Mouse (Mus musculus): Measurements from ENCODE around the gene Slc39a11. TPM values are rescaled to one million over a fixed set of nuclear protein-coding genes. Genes with fewer than 3 reads are reported as not detected.

The Slc39a11 gene
- total and polyA plus RNA-seq, 3 experiments = 43.2 to 54.4 (median 51.0) TPM

DNA sequence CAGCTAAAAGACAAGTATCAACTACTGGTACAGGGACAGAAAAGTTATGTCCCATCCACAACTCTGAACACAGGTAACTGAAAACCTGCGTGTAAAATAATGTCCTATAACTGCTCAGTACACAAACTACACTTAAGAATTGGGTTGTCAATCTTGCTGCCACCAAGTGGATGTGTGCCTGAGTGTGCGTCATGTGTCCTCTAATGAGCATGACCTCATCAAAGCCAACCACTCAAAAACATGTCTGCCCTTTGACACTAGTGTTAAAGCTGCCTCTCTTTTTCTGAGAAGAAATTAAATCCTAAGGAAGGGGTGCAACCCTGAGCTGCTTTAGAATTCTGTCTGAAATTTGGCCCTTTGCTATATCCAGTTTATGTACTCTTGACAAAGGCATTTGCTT is 14.4 kb upstream of the Slc39a11 start:
- H3K4me2 ChIP-seq (ENCODE audit: insufficient read depth, low read depth, poor library complexity, severe bottlenecking) = no peak overlapping the region
- peaks cover 16% of the 10 kb centered on the region for H3K79me2 ChIP-seq (replicated peaks; ENCODE audit: control insufficient read depth, extremely low read depth, insufficient read depth, poor library complexity, severe bottlenecking)
- H3K9ac ChIP-seq (ENCODE audit: insufficient read depth, low read depth) = no peak overlapping the region
- in situ Hi-C loops (cut with MboI; ENCODE audit: low pct_ligation_motif_present, low pct_unique_long_range_greater_than_20kb, low sequenced_read_pairs) (no loop called here), dilution Hi-C loops (cut with MboI; ENCODE audit: extremely low pct_ligation_motif_present, extremely low pct_unique_long_range_greater_than_20kb, low sequenced_read_pairs) (no loop called here)
- H3K4me1 ChIP-seq (ENCODE audit: control insufficient read depth in 1 of 2, insufficient read depth in 2 of 2) = peaks cover 0 to 28% of the 10 kb centered on the region in 2 experiments; a peak in 2 of 4 replicates
- TF ChIP-seq E2F4 (IDR thresholded peaks at IDR 0.05; ENCODE audit: insufficient replicate concordance, low read depth, low read length) = no peak
- H3K27me3 ChIP-seq (replicated peaks) = no peaks in the 10 kb centered on the region
- DNase-seq (ENCODE audit: extremely low read depth) = no peak
- no peak overlapping the region for H3K4me3 ChIP-seq (replicated peaks in 1 of 3; ENCODE audit: low read depth in 2 of 3, low read length in 2 of 3, poor library complexity in 1 of 3)
- H3K9me3 ChIP-seq (replicated peaks; ENCODE audit: low read length) = no peaks in the 10 kb centered on the region
- no peak overlapping the region for H3K27ac ChIP-seq (ENCODE audit: insufficient read depth, low read depth)
- H3K36me3 ChIP-seq (replicated peaks in 1 of 2; ENCODE audit: control insufficient read depth in 1 of 2, insufficient read depth in 1 of 2, low read length in 1 of 2) = peaks cover 66 to 86% of the 10 kb centered on the region in 2 experiments

DNA sequence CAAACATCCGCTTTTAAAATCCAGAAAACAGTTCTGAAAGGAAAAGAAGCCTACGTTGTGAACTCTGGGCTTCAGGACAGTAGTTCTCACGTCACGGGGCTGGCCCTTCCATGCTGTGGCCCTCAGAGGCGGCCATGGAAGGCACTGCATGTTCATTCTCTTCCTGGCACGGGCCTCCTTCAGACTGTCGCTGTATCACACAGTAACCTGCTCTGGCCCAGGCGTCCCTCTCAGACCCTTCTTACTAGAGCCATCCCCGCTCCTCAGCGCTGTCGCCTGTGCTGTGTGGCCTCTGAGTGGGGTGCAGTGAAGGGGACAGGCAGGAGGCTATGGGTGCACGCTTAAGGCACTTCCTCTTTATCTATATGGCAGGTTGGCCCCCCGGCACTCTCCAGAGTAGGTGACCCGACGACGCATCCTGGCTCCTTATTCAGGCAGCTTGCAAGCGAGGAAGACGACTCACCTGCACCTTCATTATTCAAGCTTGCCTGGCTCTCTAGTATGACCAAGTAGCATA is 12.0 kb upstream of the Slc39a11 start:
- Histone ChIP-seq H3K27ac (ENCODE audit: insufficient read depth, low read depth) (no peak overlapping the region), H3K27me3 (replicated peaks) (no peaks in the 10 kb centered on the region), H3K36me3 (replicated peaks in 1 of 2; ENCODE audit: control insufficient read depth in 1 of 2, insufficient read depth in 1 of 2, low read length in 1 of 2) (peaks cover 68 to 85% of the 10 kb centered on the region in 2 experiments), H3K4me1 (ENCODE audit: control insufficient read depth in 1 of 2, insufficient read depth in 2 of 2) (peaks cover 0 to 32% of the 10 kb centered on the region in 2 experiments; a peak in 2 of 4 replicates), H3K9me3 (replicated peaks; ENCODE audit: low read length) (no peaks in the 10 kb centered on the region), H3K4me2 (ENCODE audit: insufficient read depth, low read depth, poor library complexity, severe bottlenecking) (no peak overlapping the region), H3K79me2 (replicated peaks; ENCODE audit: control insufficient read depth, extremely low read depth, insufficient read depth, poor library complexity, severe bottlenecking) (0 out of 2 replicates have a peak, but pooled peaks cover 10% of the 10 kb centered on the region), H3K4me3 (replicated peaks in 1 of 3; ENCODE audit: low read depth in 2 of 3, low read length in 2 of 3, poor library complexity in 1 of 3) (no peak overlapping the region), H3K9ac (ENCODE audit: insufficient read depth, low read depth) (no peak overlapping the region)
- dilution Hi-C loops (cut with MboI; ENCODE audit: extremely low pct_ligation_motif_present, extremely low pct_unique_long_range_greater_than_20kb, low sequenced_read_pairs) (no loop called here), in situ Hi-C loops (cut with MboI; ENCODE audit: low pct_ligation_motif_present, low pct_unique_long_range_greater_than_20kb, low sequenced_read_pairs) (no loop called here)
- no peak for DNase-seq (ENCODE audit: extremely low read depth)
- no peak for TF ChIP-seq MEF2A (IDR thresholded peaks at IDR 0.05; ENCODE audit: borderline replicate concordance, low read depth, low read length)
- TF ChIP-seq TBP (conservative IDR thresholded peaks at IDR 0.05; ENCODE audit: low read depth, low read length) = no peak
- TF ChIP-seq NELFE (IDR thresholded peaks at IDR 0.05; ENCODE audit: low read depth, low read length) = no peak
- no peak for TF ChIP-seq USF1 (IDR thresholded peaks at IDR 0.05; ENCODE audit: low read depth, low read length)
- TF ChIP-seq POLR2A (IDR thresholded peaks at IDR 0.05; ENCODE audit: low read depth, low read length) = no peak; the same call in 1 of the 2 replicates
- TF ChIP-seq CHD1 (IDR thresholded peaks at IDR 0.05; ENCODE audit: low read depth, low read length) = no peak
- TF ChIP-seq ZMIZ1 (IDR thresholded peaks at IDR 0.05; ENCODE audit: low read depth, low read length) = no peak
- TF ChIP-seq CTCF (conservative IDR thresholded peaks at IDR 0.05 in 1 of 2, IDR thresholded peaks at IDR 0.05 in 1 of 2; ENCODE audit: low read depth in 2 of 2, low read length in 2 of 2) = no peak
- no peak for TF ChIP-seq HCFC1 (IDR thresholded peaks at IDR 0.05; ENCODE audit: low read depth, low read length)
- TF ChIP-seq JUN (IDR thresholded peaks at IDR 0.05; ENCODE audit: insufficient read depth, low read depth, low read length) = no peak
- no peak for TF ChIP-seq BHLHE40 (IDR thresholded peaks at IDR 0.05; ENCODE audit: low read depth, low read length)
- TF ChIP-seq E2F4 (IDR thresholded peaks at IDR 0.05; ENCODE audit: insufficient replicate concordance, low read depth, low read length) = no peak
- no peak for TF ChIP-seq PAX5 (IDR thresholded peaks at IDR 0.05; ENCODE audit: low read length)
- no peak for TF ChIP-seq IRF4 (IDR thresholded peaks at IDR 0.05; ENCODE audit: low read depth, low read length)
- TF ChIP-seq MAFK (IDR thresholded peaks at IDR 0.05; ENCODE audit: insufficient replicate concordance, low read length) = no peak
- no peak for TF ChIP-seq ZNF384 (IDR thresholded peaks at IDR 0.05; ENCODE audit: low read depth, low read length)

All from CH12.LX (cell line).